Mouse (Mus musculus) hematopoietic stem cell, adult 5-6 weeks (primary cell): Measurements from ENCODE around the gene Olfr763. TPM values are rescaled to one million over a fixed set of nuclear protein-coding genes. Genes with fewer than 3 reads are reported as not detected.
A peak's percentile ranks its signal among the peaks of the same experiment; 100 is the strongest.
"Not testable (repeated sequence)": the region's sequence is repeated elsewhere in the genome, so short reads cannot be mapped to it uniquely, and the experiment has no call there.

ENCODE experiments used
- ATAC-seq, 2 experiments: fragments of 125-278 bp in 1 of 2; replicated peaks in 1 of 2; 2 replicates each; pipeline ENCODE4 v1.8.0; 2016 to 2017; ENCODE audit warnings: inconsistent platforms in 2 of 2, mild to moderate bottlenecking in 2 of 2, moderate number of reproducible peaks in 2 of 2, low read depth in 1 of 2, moderate TSS enrichment in 1 of 2; ENCODE audit not compliant: low FRiP score in 2 of 2, poor library complexity in 2 of 2, severe bottlenecking in 2 of 2, insufficient read depth in 1 of 2, low TSS enrichment in 1 of 2
- total RNA-seq: library from RNA; stranded (forward); fragments of 172-1452, 232-1000 nt; gene quantifications from 2 replicates; pipeline ENCODE4 v1.2.3, GENCODE M21; 2017

The Olfr763 gene
- total RNA-seq, result not detected in 2 replicates

DNA sequence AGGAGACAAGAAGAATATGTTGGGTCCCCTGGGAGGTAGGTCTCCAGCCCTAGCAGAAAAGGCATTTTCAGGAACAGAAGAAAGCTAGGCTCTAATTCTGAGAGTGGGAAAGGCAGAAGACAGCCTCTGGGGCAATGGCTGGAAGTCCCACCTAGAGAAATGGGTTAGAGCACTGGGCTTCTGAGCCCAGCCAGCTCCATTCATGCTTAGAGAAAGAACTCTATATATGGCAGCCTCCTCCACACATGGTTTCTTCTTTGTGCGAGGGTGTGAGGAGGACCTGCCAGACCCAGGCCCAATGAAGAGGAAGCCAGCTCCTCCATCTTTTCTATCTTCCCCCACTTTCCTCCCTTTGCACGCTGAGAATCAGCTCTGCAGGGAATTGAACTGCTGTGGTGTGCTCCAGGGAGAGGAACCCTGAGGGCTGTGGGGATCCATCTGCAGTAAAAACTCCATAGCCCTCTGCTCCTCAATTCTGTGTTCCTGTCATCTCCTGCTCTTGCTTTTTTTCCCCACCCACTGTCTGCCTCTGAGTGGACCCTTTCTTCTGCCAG, at the start of gene Olfr763:
Gene Olfr763, plus strand, starts transcription at position 504 of the 554 bp plus-strand sequence.
- ATAC-seq, result no peak

DNA sequence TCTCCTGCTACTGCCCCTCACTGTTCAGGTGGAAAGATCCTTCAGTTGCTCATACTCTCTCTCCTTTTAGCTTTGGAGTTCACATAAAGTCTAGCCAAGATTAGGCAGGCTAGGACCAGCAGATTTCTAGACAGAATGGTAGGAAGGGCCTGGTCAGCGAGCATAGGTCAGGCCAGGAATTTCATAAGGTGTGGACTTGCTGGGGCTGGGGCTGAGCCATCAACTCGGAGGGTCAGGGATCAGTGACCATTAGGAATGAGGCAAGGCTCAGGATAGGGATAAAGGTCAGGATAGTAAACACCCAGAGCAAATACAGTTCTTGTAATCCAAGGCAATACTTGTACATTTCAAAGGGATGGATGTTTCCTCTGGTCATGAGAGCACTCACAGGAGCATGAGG, 45.6 kb upstream of the Olfr763 start:
- ATAC-seq, result no peak

DNA sequence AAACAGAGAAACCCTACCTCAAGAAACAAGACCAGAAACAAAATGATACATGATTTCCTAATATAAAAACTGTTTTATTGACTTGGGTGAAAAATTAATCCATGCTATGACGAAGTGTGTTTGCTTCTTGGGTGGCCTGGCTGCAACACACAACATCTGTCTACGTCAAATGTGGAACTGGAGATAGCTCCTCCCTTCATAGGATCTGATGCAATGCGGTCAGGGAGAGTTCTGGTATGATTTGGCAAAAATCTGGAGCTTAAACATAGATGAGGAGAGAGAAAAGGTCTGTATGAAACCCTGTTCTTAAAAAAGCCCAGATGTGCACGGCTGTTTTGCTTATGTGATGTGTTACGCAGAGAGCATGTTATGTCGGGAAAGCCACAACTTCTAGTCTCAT, 44.7 kb upstream of the Olfr763 start:
- ATAC-seq, result peak; percentile 80 to 92

DNA sequence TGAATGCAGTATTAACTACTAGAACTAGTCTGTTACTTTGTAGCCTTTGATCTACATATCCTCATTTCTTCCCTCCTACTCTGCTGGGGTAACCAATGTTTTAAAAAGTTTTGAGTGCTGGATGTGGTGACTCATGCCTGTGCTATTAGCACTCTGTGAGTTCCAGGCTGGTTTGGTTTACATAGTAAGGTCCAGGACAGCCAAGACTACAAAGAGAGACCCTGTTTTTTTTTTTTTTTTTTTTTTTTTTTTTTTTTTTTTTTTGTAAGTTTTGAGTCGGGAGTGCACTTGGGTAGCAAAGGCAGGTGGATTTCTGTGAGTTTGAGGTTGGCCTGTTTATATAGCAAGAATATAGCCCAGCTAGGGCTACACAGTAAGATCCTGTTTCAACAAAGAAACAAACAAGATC, 42.2 kb upstream of the Olfr763 start:
- no peak for ATAC-seq

DNA sequence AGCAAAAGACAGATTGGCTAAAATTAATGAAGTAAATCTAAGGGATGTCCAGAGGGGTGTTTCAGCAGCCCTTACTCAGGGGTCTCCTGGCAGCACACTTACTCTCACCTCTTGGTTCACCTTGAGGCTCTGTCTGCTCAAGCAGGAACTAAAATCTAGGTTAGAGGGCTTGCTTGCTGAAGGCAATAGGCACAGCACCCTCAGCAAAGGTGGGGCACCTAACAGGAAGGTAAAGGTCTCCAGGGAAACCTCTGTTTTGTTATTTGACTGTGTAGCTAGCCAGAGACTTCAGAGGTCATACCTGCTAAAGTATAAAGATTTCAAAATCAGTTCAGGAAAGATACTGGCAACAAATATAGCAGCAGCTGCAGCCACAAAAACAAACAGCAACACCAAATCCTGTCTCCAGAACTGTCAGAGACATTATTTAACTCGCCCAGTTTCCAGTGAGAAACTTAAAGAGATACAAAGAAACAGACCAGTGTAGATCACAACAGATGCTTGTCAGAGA, 39.8 kb upstream of the Olfr763 start:
- no peak for ATAC-seq

DNA sequence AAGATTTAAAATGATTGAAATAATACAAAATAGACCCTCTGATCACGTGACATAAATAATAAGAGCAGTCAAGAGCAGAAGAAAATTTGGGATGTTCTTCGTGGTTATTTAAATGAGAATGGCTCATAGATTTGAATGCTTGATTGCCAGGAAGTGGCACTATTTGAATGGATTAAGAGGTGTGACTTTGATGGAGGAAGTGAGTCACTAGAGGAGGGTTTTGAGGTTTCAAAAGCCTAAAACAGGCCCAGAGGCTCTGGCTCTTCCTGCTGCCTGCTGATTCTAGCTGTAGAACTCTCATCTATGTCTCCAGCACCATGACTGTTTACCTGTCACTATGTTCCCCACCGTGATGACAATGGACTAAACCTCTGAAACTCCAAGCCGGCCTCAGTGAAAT, 37.8 kb upstream of the Olfr763 start:
- ATAC-seq, result no peak

- no peak for ATAC-seq
These were observed 34.2 kb upstream of the Olfr763 start for GRCm38 (mm10) chr10:128976395-128976794.

- ATAC-seq, result peak; percentile 96 to 98
These were observed 33.0 kb upstream of the Olfr763 start for GRCm38 (mm10) chr10:128977522-128978114.

- ATAC-seq, result no peak
These were observed 29.8 kb upstream of the Olfr763 start for GRCm38 (mm10) chr10:128980644-128981365.

GRCm38 (mm10) chr10:128989131-128989530, 21.5 kb upstream of the Olfr763 start, which contains the start of gene Olfr9:
TSS of gene Olfr9 (plus strand) at chr10:128989431.
- not testable (repeated sequence) for ATAC-seq

DNA sequence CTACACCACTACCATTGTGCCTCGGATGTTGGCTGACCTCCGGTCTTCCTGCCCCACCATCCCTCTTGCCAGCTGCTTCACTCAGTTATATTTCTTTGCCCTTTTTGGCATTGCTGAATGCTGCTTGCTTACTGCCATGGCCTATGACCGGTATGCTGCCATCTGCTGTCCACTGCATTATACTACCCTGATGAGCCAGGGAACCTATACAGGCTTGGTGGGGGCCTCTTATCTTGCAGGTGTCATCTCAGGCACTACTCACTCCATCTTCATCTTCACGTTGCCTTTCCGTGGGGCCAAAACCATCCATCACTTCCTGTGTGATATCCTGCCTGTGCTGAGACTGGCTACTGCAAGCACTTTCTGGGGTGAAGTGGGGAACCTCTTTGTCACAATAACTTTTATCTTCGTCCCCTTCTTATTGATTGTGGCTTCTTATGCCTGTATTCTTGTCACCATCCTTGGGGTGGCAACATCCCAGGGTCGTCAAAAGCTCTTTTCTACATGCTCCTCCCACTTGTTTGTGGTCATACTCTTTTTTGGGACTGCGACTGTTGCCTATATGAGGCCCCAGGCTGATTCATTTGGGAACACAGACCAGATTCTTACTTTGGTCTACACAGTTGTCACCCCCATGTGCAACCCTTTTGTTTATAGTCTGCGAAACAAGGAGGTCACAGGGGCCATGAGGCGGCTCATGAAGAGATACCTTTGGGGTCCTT, 20.3 kb upstream of the Olfr763 start:
- ATAC-seq, result peak; percentile 79 to 85

DNA sequence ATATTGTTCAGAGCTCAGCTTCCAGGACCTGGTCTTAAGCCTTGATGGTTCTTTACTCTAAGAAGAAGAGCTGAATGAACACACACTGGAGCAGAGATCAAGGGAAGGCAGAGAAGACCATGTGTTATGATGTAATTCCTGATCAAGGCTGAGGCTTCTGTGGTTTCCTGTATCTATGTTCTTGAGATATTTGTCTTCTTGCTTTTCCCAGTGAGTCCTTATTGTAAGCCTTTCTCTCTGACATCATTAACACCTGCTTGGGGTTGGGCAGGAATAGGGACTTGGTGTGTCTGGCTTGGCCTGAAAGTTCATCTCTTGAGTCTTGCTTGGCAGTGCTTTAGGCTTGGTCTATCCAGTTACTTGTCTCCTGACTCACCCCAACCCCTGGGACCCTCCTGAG, 19.6 kb upstream of the Olfr763 start:
- ATAC-seq, result no peak

- no peak for ATAC-seq
These were observed 14.8 kb upstream of the Olfr763 start for GRCm38 (mm10) chr10:128995796-128996195.

- no peak for ATAC-seq
These were observed 14.0 kb upstream of the Olfr763 start for GRCm38 (mm10) chr10:128996523-128997040.

DNA sequence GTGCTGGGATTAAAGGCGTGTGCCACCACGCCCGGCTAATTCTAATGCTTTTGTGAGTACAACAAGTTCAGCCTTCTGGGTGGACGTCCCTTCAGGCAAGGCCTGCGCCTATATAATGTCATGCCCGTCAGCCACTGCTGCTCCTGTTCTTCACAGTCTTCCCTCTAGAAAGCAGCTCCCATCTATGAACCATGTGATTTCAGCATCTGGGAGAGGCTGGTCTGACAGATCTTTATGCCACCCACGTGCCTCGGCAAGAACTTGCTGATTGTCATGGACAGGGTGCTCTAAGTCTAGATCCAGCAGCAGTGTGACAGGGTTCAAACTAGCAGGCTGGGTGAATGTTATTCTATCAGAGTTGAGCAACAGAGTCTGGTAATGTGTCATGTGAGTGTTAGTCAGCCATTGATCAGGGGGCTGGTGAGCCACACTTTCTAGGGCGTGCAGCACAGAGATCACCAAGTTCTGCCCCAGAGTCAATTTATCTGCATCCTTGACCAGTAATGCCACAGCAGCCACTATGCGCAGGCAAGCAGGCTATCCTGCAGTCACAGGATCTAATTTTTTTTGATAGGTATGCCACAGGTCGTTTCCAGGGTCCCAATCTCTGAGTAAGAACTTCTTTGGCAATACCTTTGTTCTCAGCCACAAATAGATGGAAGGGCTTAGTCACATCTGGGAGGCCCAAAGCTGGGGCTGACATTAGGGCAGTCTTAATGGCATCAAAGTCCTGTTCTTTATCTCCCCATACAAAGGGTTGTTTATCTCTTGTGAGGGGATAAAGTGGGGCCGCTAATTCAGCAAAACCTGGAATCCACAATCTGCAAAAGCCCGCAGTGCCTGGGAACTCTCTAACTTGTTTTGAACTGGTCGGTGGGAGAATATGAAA, 6.3 kb upstream of the Olfr763 start:
- no peak for ATAC-seq

GRCm38 (mm10) chr10:129011511-129011910, 920 bp downstream of the Olfr763 start:
- peak; percentile 84 for ATAC-seq

GRCm38 (mm10) chr10:129014477-129014876, 3.9 kb downstream of the Olfr763 start:
- ATAC-seq, result no peak
